Mouse (Mus musculus) cerebellum, adult 18-20 months (tissue): Measurements from ENCODE around the gene Pde4dip.

Experiments
- DNase-seq, 2 experiments: peaks; one replicate each; pipeline ENCODE4 v3.0.0; 2021

Gene Pde4dip

DNA sequence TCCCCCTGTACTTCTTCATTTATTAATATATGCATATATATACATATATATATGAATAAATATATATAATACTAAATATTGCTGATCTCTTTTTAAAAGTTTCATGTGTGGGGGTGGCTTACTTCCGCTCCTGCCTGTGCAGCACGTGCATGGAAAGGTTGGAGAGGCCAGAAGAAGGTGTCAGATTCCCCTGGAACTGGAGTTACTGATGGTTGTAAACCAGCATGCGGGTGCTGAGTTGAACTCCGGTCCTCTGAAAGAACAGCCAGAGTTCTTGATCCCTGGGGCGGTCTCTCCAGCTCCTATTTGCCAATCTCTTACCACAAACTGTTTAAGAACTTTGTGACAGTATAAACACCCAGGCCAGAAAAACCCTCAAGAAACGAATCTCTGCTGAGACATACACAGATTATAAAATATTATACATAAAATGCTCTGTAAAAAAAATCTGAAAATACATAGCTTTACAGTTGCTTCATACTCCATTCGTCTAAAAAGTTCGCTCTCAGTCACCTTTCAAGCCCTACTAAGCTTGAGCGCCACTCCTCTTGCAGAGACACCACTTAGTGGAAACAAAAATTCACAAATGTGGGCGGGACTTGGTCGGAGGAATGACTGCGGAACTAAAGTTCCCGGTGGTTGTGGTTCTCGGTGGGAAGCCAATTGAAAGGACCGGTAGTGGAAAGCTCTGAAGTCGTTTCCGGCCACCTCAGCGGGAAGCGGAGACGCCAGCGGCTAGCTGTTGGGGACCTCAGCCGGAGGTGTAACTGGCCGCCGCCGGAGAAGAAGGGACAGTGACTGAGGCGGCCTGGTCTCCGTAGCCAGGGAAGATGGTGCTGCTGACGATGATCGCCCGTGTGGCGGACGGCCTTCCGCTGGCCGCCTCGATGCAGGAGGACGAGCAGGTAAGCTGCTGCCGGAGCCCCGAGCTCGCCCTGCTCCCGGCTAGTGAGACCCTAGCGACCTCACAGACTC is 12.3 kb upstream of the Pde4dip start, which contains the start of gene Sec22b:
Sec22b (plus strand) TSS at position 675 of the 975 bp plus-strand sequence.
- DNase-seq: peak; percentile 88 to 91

GRCm38 (mm10) chr3:97898381-97898780 is 9.9 kb upstream of the Pde4dip start:
- no peak for DNase-seq

DNA sequence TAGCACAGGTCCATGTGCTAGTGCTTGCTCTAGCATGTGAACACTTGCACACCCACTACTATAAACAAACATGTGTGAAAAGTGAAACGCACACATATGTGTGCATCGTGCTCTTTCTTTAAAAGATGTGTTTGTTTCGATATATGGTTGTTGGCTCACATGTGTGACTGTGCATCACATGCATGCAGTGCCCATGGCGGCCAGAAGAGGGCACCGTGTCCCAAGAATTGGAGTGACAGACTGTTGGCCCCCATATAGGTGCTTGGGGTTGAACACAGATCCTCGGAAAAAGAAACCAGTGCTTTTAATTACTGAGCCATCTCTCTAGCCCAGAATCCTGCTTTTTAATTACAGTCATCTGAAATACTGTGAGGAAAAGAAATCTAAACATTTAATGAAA is 6.2 kb upstream of the Pde4dip start:
- DNase-seq: no peak

DNA sequence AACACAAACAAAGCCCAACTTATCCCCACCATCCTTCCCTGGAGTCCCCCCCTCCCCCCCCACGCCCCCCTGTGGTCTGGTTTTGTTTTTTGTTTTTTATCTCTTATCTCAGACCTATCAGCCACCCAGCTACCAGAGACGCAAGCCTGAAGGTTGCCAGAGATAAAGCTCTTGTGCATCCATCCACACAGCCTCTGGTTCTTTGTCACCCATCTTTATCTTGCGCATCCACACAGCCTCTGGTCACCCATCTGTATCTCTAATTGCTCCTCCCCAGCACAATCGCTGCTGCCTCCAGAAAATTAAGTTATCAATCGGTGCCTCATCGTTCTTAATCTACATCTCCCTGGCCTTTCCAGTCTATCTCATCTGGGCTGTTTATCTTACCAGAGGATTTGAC is 1.7 kb upstream of the Pde4dip start:
- no peak for DNase-seq

- peak in 1 of 2 experiments; percentile 63 for DNase-seq
These were observed 731 bp downstream of the Pde4dip start for GRCm38 (mm10) chr3:97887785-97888167.

DNA sequence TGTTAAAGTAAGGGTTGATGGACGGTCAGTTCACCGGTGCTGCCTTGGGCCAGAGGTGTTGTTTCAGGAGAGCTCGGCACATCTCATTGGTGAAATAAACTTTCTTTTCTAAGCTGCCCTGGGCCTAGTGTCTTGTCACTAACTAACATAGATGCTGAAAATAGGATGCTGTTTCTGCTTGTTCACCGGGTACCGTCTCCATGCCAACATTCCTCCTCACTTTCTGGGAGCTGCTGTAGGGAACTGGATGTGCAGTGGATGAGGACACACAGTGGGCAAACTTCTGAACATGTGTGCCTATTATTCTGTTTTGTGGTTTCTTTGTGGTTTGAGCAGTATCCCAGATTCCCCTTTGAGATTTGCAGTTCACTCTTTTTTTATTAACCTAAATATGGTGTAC is 6.9 kb downstream of the Pde4dip start:
- no peak for DNase-seq

DNA sequence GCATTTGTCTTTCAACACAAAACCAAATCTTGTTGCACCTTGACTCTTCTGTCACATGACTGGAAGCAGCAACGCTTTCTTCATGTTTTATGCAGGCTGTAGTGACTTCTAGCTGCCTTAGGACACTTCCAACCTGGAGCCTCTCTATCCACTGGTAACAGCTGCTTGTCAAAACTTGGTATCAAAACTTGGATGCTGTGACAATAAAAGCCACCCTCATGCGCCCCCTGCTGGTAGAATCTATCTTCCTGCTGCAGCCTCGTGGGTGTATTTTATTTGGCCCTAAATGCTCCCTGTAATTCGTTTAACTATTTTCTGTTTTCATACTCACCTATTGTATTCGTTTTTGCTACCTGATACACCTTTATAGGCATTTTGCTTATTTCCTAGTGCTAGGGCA is 9.3 kb downstream of the Pde4dip start:
- peak; percentile 58 to 73 for DNase-seq

DNA sequence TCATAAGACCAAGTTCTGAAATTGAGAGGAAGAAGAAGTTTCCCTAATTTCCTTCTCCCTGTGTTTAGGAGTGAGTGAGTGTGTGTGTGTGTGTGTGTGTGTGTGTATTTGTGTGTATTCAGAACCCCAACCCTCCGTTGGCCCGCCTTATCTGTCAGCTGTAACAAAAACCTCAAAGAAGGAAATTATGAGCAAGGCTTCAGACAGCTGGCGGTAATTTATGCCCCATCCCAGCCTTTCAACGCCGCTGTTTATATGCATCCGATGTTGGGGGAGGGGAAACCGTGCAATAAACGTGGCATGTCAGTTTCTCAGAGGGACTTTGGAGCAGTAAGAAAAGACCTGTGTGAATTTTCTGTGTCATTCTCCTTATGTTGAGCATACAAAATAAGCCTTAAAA is 12.2 kb downstream of the Pde4dip start:
- no peak for DNase-seq

GRCm38 (mm10) chr3:97874777-97875176 is 13.7 kb downstream of the Pde4dip start:
- no peak for DNase-seq

- no peak for DNase-seq
These were observed 18.8 kb downstream of the Pde4dip start for GRCm38 (mm10) chr3:97869730-97870129.

GRCm38 (mm10) chr3:97868733-97869132 is 19.8 kb downstream of the Pde4dip start:
- no peak for DNase-seq

GRCm38 (mm10) chr3:97868024-97868689 is 20.4 kb downstream of the Pde4dip start:
- DNase-seq: peak; percentile 75 to 77

- DNase-seq: peak in 1 of 2 experiments; percentile 26
These were observed 21.1 kb downstream of the Pde4dip start for GRCm38 (mm10) chr3:97867221-97868023.

- DNase-seq: no peak
These were observed 21.8 kb downstream of the Pde4dip start for GRCm38 (mm10) chr3:97866696-97867095.

- DNase-seq: peak; percentile 25 to 30
These were observed 27.6 kb downstream of the Pde4dip start for GRCm38 (mm10) chr3:97860820-97861451.

- no peak for DNase-seq
These were observed 29.1 kb downstream of the Pde4dip start for GRCm38 (mm10) chr3:97859400-97859799.

DNA sequence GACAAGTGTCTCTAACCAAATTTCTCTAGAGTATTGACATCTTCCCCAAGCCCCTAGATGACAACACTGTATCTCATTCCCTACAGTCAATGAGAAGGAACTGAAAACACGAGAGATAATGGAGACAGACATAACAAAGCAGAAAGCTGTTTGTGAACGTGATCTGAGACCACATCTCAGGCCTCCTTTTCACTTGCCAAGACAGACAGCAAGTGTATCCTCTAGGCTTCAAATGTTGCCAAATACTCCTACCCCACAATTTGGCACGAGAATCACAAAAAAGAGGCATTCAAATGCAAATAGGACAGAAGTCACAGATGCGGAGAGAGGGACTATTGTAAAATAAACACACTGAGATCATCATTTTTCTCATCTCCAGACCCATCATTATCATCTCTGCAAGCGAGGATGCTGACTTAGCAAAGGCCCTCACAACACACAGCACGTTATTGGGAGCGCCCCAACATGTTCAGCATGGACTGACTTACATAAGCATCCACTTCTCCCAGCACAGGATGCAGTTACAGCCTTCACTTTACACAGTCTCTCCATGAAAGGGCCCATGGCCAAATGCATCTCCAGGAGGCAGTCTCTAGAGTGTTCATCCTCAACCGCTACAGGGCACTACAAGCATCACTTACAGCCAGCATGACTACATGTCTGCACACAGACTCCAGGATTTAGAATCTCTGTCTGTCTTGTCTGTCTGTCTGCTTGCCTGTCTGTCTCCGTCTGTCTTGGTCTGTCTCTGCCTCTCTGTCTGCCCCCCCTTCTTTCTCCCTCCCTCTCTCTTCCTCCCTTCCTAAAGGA is 33.7 kb downstream of the Pde4dip start:
- DNase-seq: peak; percentile 74 to 78

GRCm38 (mm10) chr3:97851803-97852202 is 36.7 kb downstream of the Pde4dip start:
- DNase-seq: no peak

DNA sequence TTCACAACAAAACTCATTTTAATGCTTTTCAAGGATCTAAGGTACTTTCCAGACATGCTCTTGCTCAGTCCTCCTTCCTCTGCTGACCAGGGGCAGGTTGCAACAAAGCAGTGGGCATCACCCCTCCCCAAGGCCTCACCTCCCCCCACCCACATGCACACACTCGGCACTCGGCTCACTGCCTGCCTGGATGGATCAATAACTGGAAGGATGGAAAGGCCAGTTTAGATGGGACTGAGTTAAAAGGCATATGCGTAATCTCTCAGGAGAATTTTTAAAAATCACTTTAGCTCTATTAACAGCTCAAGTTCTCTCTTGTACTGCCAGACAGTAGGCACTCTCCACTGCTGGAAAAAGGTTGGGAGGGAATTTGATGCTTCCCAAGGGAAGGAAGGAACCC is 40.9 kb downstream of the Pde4dip start:
- no peak for DNase-seq

- DNase-seq: no peak
These were observed 42.1 kb downstream of the Pde4dip start for GRCm38 (mm10) chr3:97846448-97846847.

- DNase-seq: no peak
These were observed 43.7 kb downstream of the Pde4dip start for GRCm38 (mm10) chr3:97844821-97845201.
